Mouse (Mus musculus): Measurements from ENCODE around the gene Tlr2.
A peak's percentile ranks its signal among the peaks of the same experiment; 100 is the strongest.

The Tlr2 gene

GRCm38 (mm10) chr3:83828145-83828611 is 13.4 kb downstream of the Tlr2 start:
- DNase-seq (ENCODE audit: low read depth, low spot score) = no peak

GRCm38 (mm10) chr3:83827684-83828083 is 13.9 kb downstream of the Tlr2 start:
- no peak for DNase-seq (ENCODE audit: low read depth, low spot score)

GRCm38 (mm10) chr3:83823774-83824173 is 17.8 kb downstream of the Tlr2 start:
- no peak for DNase-seq (ENCODE audit: low read depth, low spot score)

GRCm38 (mm10) chr3:83816372-83816925 is 25.1 kb downstream of the Tlr2 start:
- DNase-seq (ENCODE audit: low read depth, low spot score) = no peak

GRCm38 (mm10) chr3:83812863-83813262 is 28.7 kb downstream of the Tlr2 start:
- no peak for DNase-seq (ENCODE audit: low read depth, low spot score)

- no peak for DNase-seq (ENCODE audit: low read depth, low spot score)
Measured at GRCm38 (mm10) chr3:83811987-83812386, 29.6 kb downstream of the Tlr2 start.

- DNase-seq (ENCODE audit: low read depth, low spot score) = no peak
Measured at GRCm38 (mm10) chr3:83808483-83808882, 33.1 kb downstream of the Tlr2 start.

- DNase-seq (ENCODE audit: low read depth, low spot score) = no peak
Measured at GRCm38 (mm10) chr3:83801649-83802155, 39.9 kb downstream of the Tlr2 start.

GRCm38 (mm10) chr3:83799486-83799885 is 42.1 kb downstream of the Tlr2 start:
- DNase-seq (ENCODE audit: low read depth, low spot score) = no peak

GRCm38 (mm10) chr3:83797828-83798227 is 43.7 kb downstream of the Tlr2 start:
- peak; percentile 57 for DNase-seq (ENCODE audit: low read depth, low spot score)

- DNase-seq (ENCODE audit: low read depth, low spot score) = peak; percentile 15
Measured at GRCm38 (mm10) chr3:83797098-83797497, 44.5 kb downstream of the Tlr2 start.

- DNase-seq (ENCODE audit: low read depth, low spot score) = peak; percentile 59
Measured at GRCm38 (mm10) chr3:83791444-83791843, 50.1 kb downstream of the Tlr2 start.

GRCm38 (mm10) chr3:83789651-83790451 is 51.7 kb downstream of the Tlr2 start:
- DNase-seq (ENCODE audit: low read depth, low spot score) = peak; percentile 72

- no peak for DNase-seq (ENCODE audit: low read depth, low spot score)
Measured at GRCm38 (mm10) chr3:83787776-83788305, 53.7 kb downstream of the Tlr2 start.

GRCm38 (mm10) chr3:83787086-83787485 is 54.5 kb downstream of the Tlr2 start:
- DNase-seq (ENCODE audit: low read depth, low spot score) = no peak

All from CD4-positive helper T cell, adult 2 months (primary cell).